Mouse (Mus musculus) intestine, embryonic 14.5 days (tissue): Measurements from ENCODE around the gene Hcn2. TPM values are rescaled to one million over a fixed set of nuclear protein-coding genes. Genes with fewer than 3 reads are reported as not detected.

Experiments
- ATAC-seq: fragments of 200-750 bp; cut with Nextera tagmentation; replicated peaks from 2 replicates; pipeline ENCODE4 v1.8.0; 2017; ENCODE audit warnings: low read depth, moderate number of reproducible peaks, moderate TSS enrichment, moderate library complexity; ENCODE audit not compliant: low FRiP score, low TSS enrichment
- DNase-seq: peaks from one replicate; pipeline ENCODE4 v3.0.0-alpha.2; 2018; ENCODE audit warnings: low spot score
- H3K27ac ChIP-seq: fragments of 300-500 bp; sonication (generic); 2 replicates; pipeline ENCODE4 v1.5.1; 2014; ENCODE audit warnings: low read depth, mild to moderate bottlenecking, control low read depth
- H3K27me3 ChIP-seq: fragments of 300-500 bp; sonication (generic); replicated peaks from 2 replicates; pipeline ENCODE4 v1.6.1; 2014; ENCODE audit warnings: low read length, control low read depth; ENCODE audit not compliant: control insufficient read depth, insufficient read depth
- H3K36me3 ChIP-seq: fragments of 300-500 bp; sonication (generic); 2 replicates; pipeline ENCODE4 v1.6.1; 2014; ENCODE audit warnings: low read length, control low read depth; ENCODE audit not compliant: control insufficient read depth, insufficient read depth
- H3K4me1 ChIP-seq: fragments of 300-500 bp; sonication (generic); replicated peaks from 2 replicates; pipeline ENCODE4 v1.6.1; 2014; ENCODE audit warnings: low read length, control low read depth, mixed read lengths; ENCODE audit not compliant: control insufficient read depth, insufficient read depth
- H3K4me2 ChIP-seq: fragments of 300-500 bp; sonication (generic); 2 replicates; pipeline ENCODE4 v1.6.1; 2014; ENCODE audit warnings: low read length
- H3K4me3 ChIP-seq: fragments of 300-500 bp; sonication (generic); 2 replicates; pipeline ENCODE4 v1.5.1; 2014; ENCODE audit warnings: low read depth, low read length, control low read depth, mixed read lengths
- H3K9ac ChIP-seq: fragments of 300-500 bp; sonication (generic); 2 replicates; pipeline ENCODE4 v1.6.1; 2014; ENCODE audit warnings: mild to moderate bottlenecking, low read length
- H3K9me3 ChIP-seq: fragments of 300-500 bp; sonication (generic); 2 replicates; pipeline ENCODE4 v1.6.1; 2016; ENCODE audit warnings: low read length, control low read depth; ENCODE audit not compliant: control insufficient read depth
- WGBS: fragments of 180-500 bp; shearing (Covaris S2); extraction: QIAGEN DNeasy Blood & Tissue Kit; methylation state at CpG from one replicate; pipeline ENCODE4 v1.1.7; 2014; 5-methylcytosine and 5-hydroxymethylcytosine counted together
- polyA plus RNA-seq: library from polyadenylated mRNA; unstranded; fragments of >200 nt; fragmentation: Nextera tagmentation; extraction: Ambion mirVana; gene quantifications from 2 replicates; pipeline ENCODE4 v1.2.1, GENCODE M21; 2014

Hcn2 gene
- polyA plus RNA-seq, 1 experiment from 2014 or later, result 0.09 TPM

DNA sequence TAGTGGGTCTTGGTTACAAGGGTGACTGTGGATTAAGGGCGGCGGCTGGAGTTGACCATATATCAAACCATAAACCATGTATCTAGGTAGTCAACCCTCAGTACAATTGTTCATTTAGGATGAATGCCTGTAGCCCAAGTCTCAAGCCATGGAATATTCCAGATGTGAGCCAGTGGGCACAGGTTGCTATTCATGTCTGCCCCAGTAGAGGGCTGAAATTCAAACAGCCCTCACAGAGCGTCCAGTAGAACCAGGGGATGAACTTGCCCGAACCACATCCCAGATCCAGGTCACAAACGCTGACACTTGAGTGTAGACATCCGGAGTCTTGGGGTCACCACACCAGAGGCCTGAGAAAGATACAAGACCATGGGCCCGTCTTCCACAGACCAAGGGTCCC lies 66.6 kb downstream of the Hcn2 start:
- Histone ChIP-seq H3K4me2 (no peak overlapping the region), H3K9ac (no peak overlapping the region), H3K4me1 (peaks cover 11% of the 10 kb centered on the region), H3K27me3 (no peaks in the 10 kb centered on the region), H3K36me3 (no peaks in the 10 kb centered on the region), H3K27ac (no peak overlapping the region), H3K9me3 (no peaks in the 10 kb centered on the region), H3K4me3 (no peak overlapping the region)
- DNase-seq, result no peak
- WGBS, result 63% methylated on average over 7 of the region's 7 CpGs
- no peak for ATAC-seq

DNA sequence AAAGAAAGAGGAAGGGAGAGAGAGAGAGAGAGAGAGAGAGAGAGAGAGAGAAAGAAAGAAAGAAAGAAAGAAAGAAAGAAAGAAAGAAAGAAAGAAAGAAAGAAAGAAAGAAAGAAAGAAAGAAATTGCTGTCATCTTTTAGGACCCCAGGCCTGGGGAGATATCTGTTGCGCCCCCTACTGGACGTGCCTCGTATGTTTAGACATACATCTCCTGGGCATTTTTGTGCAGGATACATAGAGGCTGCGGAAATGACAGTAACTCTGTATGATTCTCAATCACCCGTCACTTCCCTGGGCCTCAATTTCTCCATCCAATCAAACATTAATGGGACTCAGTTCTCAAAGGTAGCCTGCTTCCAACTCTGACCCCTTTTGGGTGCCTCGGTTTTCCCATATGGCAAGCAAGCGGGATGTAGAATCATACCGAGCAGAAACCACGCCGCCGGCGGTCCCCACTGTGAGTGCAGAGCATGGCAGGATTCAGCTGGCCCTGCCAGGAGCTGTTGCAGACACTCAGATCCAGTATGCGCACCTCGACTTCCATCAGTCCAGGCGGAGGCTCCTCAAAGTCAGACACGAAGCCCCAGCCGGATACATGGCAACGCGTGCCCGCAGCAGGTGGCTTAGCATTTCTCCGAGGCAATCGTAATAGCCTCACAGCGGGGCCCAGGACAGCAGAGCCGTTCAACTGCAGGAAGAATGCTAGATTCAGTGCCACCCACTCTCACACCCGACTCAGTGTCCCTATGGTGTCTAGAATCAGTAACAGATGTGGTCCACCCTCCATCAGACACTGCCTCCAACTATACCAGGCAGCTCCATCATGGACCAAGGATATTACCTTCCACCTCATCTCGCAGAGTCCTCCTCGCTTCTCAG lies 67.7 kb downstream of the Hcn2 start:
- Histone ChIP-seq H3K27ac (no peak overlapping the region), H3K9ac (no peak overlapping the region), H3K36me3 (no peaks in the 10 kb centered on the region), H3K9me3 (no peaks in the 10 kb centered on the region), H3K27me3 (no peaks in the 10 kb centered on the region), H3K4me2 (no peak overlapping the region), H3K4me1 (peaks cover 5% of the 10 kb centered on the region), H3K4me3 (no peak overlapping the region)
- no peak for ATAC-seq
- peak; percentile 77 for DNase-seq
- WGBS, result 43% methylated on average over 27 of the region's 27 CpGs

Other genes with a start within 250 kb of the Hcn2 start
- gene Vmn2r83, start 247.9 kb upstream of the Hcn2 start, polyA plus RNA-seq, result not detected in 2 replicates
- gene Plpp2, start 182.8 kb upstream of the Hcn2 start, polyA plus RNA-seq, result 91.9 and 92.2 TPM in 2 replicates
- 47.9 and 48.0 TPM in 2 replicates for gene Mier2, start 161.4 kb upstream of the Hcn2 start, polyA plus RNA-seq
- gene Theg, start 129.3 kb upstream of the Hcn2 start, polyA plus RNA-seq, result not detected in 2 replicates
- gene C2cd4c, start 102.6 kb upstream of the Hcn2 start, polyA plus RNA-seq, result 0.19 TPM in 1 of 2 replicates, not detected in the other
- 8.1 and 8.4 TPM in 2 replicates for gene Shc2, start 78.7 kb upstream of the Hcn2 start, polyA plus RNA-seq
- gene Odf3l2, start 70.9 kb upstream of the Hcn2 start, polyA plus RNA-seq, result not detected in 2 replicates
- 32.5 and 34.7 TPM in 2 replicates for gene Madcam1, start 52.1 kb upstream of the Hcn2 start, polyA plus RNA-seq
- 80.1 and 81.2 TPM in 2 replicates for gene Tpgs1, start 47.3 kb upstream of the Hcn2 start, polyA plus RNA-seq
- gene Cdc34, start 34.4 kb upstream of the Hcn2 start, polyA plus RNA-seq, result 129 and 145 TPM in 2 replicates
- 0.78 and 1.2 TPM in 2 replicates for gene Gzmm, start 27.6 kb upstream of the Hcn2 start, polyA plus RNA-seq
- 895 and 900 TPM in 2 replicates for gene Bsg, start 12.1 kb upstream of the Hcn2 start, polyA plus RNA-seq
- gene Polrmt, start 29.9 kb downstream of the Hcn2 start, polyA plus RNA-seq, result 37.9 and 40.1 TPM in 2 replicates
- gene Fgf22, start 38.4 kb downstream of the Hcn2 start, polyA plus RNA-seq, result 0.26 and 0.42 TPM in 2 replicates
- 80.3 and 90.3 TPM in 2 replicates for gene Rnf126, start 50.3 kb downstream of the Hcn2 start, polyA plus RNA-seq
- gene Fstl3, start 60.6 kb downstream of the Hcn2 start, polyA plus RNA-seq, result 10.1 and 11.1 TPM in 2 replicates
- 0.45 TPM in 1 of 2 replicates, not detected in the other for gene Prss57, start 74.3 kb downstream of the Hcn2 start, polyA plus RNA-seq
- gene Palm, start 76.9 kb downstream of the Hcn2 start, polyA plus RNA-seq, result 63.4 and 66.2 TPM in 2 replicates
- gene Misp, start 104.4 kb downstream of the Hcn2 start, polyA plus RNA-seq, result 78.3 and 87.9 TPM in 2 replicates
- gene Ptbp1, start 137.8 kb downstream of the Hcn2 start, polyA plus RNA-seq, result 286 and 291 TPM in 2 replicates
- gene Prtn3, start 157.8 kb downstream of the Hcn2 start, polyA plus RNA-seq, result 5.2 and 5.9 TPM in 2 replicates
- 38.8 and 46.4 TPM in 2 replicates for gene Plppr3, start 158.0 kb downstream of the Hcn2 start, polyA plus RNA-seq
- 0.55 TPM in 1 of 2 replicates, not detected in the other for gene Elane, start 169.6 kb downstream of the Hcn2 start, polyA plus RNA-seq
- not detected in 2 replicates for gene Cfd, start 174.2 kb downstream of the Hcn2 start, polyA plus RNA-seq
- gene Med16, start 192.3 kb downstream of the Hcn2 start, polyA plus RNA-seq, result 42.0 and 46.3 TPM in 2 replicates
- gene Gm26602, start 194.2 kb downstream of the Hcn2 start, polyA plus RNA-seq, result not detected in 2 replicates
- 0.46 and 0.51 TPM in 2 replicates for gene Kiss1r, start 200.3 kb downstream of the Hcn2 start, polyA plus RNA-seq
- gene R3hdm4, start 204.6 kb downstream of the Hcn2 start, polyA plus RNA-seq, result 122 and 126 TPM in 2 replicates
- 12.7 and 14.4 TPM in 2 replicates for gene Arid3a, start 210.4 kb downstream of the Hcn2 start, polyA plus RNA-seq
- gene Wdr18, start 243.5 kb downstream of the Hcn2 start, polyA plus RNA-seq, result 126 and 134 TPM in 2 replicates